Mouse (Mus musculus): ENCODE results near the gene Ydjc. TPM values are rescaled to one million over a fixed set of nuclear protein-coding genes. Genes with fewer than 3 reads are reported as not detected.

Gene Ydjc
- total RNA-seq, 2 experiments from 2014 or later = 23.7 to 26.4 TPM

- DNase-seq (ENCODE audit: low spot score in 2 of 2) = peak in 1 of 2 experiments; percentile 13
Observed at GRCm38 (mm10) chr16:17209404-17209960, 65.1 kb downstream of the Ydjc start.

Small RNAs within 50 kb of the gene (microRNA-seq; reads per million reads assigned to microRNA genes)
- 86.3 to 102 reads per million in 2 experiments for gene Mir130b
- gene Mir301b = 2.5 to 5.1 reads per million in 2 experiments

Other genes with a start within 250 kb of the Ydjc start
- gene Ppm1f, start 248.2 kb upstream of the Ydjc start, total RNA-seq (2021) = 10 to 100 TPM; 49.2 to 56.0 TPM
- gene Mapk1, start 161.2 kb upstream of the Ydjc start, total RNA-seq (2021) = 100 to 1,000 TPM; 448 to 457 TPM
- gene Ypel1, start 74.9 kb upstream of the Ydjc start, total RNA-seq (2021) = 10 to 100 TPM; 30.8 to 40.4 TPM
- gene Ppil2, start 33.4 kb upstream of the Ydjc start, total RNA-seq (2021) = 10 to 100 TPM; 83.6 to 84.8 TPM
- gene 2610318N02Rik, start 19.5 kb upstream of the Ydjc start, total RNA-seq (2021) = 1 to 10 TPM; 2.4 to 3.9 TPM
- 10 to 100 TPM; 28.1 to 30.8 TPM for gene Sdf2l1, start 12.2 kb upstream of the Ydjc start, total RNA-seq (2021)
- 1 to 10 TPM; 1.6 to 4.4 TPM for gene Ccdc116, start 2.6 kb downstream of the Ydjc start, total RNA-seq (2021)
- gene Ube2l3, start 58.0 kb downstream of the Ydjc start, total RNA-seq (2021) = 100 to 1,000 TPM; 133 to 147 TPM
- gene Rimbp3, start 64.0 kb downstream of the Ydjc start, total RNA-seq (2021) = 1 to 10 TPM; 1.8 to 2.0 TPM
- gene Hic2, start 89.0 kb downstream of the Ydjc start, total RNA-seq (2021) = 1 to 10 TPM; 5.3 to 6.1 TPM
- 100 to 1,000 TPM in 1 of 2 experiments, 10 to 100 TPM in 1; 92.5 to 102 TPM for gene Tmem191c, start 131.5 kb downstream of the Ydjc start, total RNA-seq (2021)
- 1 to 10 TPM; 3.1 TPM for gene Serpind1, start 186.8 kb downstream of the Ydjc start, total RNA-seq (2021)